Mouse (Mus musculus): ENCODE data around the gene Gm3317.
"Not testable (repeated sequence)": the region's sequence is repeated elsewhere in the genome, so short reads cannot be mapped to it uniquely, and the experiment has no call there.

The Gm3317 gene

GRCm38 (mm10) chr14:5164235-5164634 is at the start of gene Gm3317:
TSS of gene Gm3317 (plus strand) at chr14:5164535.
- not testable (repeated sequence) for DNase-seq (ENCODE audit: low read depth)

GRCm38 (mm10) chr14:5131219-5131618 is 33.1 kb upstream of the Gm3317 start, which contains the start of gene Gm8279:
TSS of gene Gm8279 (plus strand) at chr14:5131519.
- DNase-seq (ENCODE audit: low read depth), result not testable (repeated sequence)

GRCm38 (mm10) chr14:5185493-5185892 is 21.2 kb downstream of the Gm3317 start, which contains the start of gene Gm8271:
TSS of gene Gm8271 (plus strand) at chr14:5185793.
- DNase-seq (ENCODE audit: low read depth), result not testable (repeated sequence)
